Mouse (Mus musculus): ENCODE results near the gene Esm1.
"Not testable (repeated sequence)": the region's sequence is repeated elsewhere in the genome, so short reads cannot be mapped to it uniquely, and the experiment has no call there.

Gene Esm1

GRCm38 (mm10) chr13:113242129-113242528 lies 32.7 kb downstream of the Esm1 start:
- DNase-seq: no peak

- no peak for DNase-seq
Measured at GRCm38 (mm10) chr13:113245025-113245424, 35.6 kb downstream of the Esm1 start.

- DNase-seq: not testable (repeated sequence)
Measured at GRCm38 (mm10) chr13:113252580-113252979, 43.1 kb downstream of the Esm1 start.

- DNase-seq: no peak
Measured at GRCm38 (mm10) chr13:113256766-113257165, 47.3 kb downstream of the Esm1 start.

GRCm38 (mm10) chr13:113257190-113257589 lies 47.7 kb downstream of the Esm1 start:
- no peak for DNase-seq

GRCm38 (mm10) chr13:113259237-113259636 lies 49.8 kb downstream of the Esm1 start:
- no peak for DNase-seq

GRCm38 (mm10) chr13:113262822-113263221 lies 53.4 kb downstream of the Esm1 start:
- peak; percentile 15 to 46 for DNase-seq

GRCm38 (mm10) chr13:113265257-113265656 lies 55.8 kb downstream of the Esm1 start:
- DNase-seq: peak; percentile 19 to 54

- DNase-seq: peak; percentile 68 to 83
Measured at GRCm38 (mm10) chr13:113266495-113266951, 57.1 kb downstream of the Esm1 start.

- DNase-seq: no peak
Measured at GRCm38 (mm10) chr13:113267204-113267603, 57.7 kb downstream of the Esm1 start.

All from cerebellum, postnatal 25 days (tissue).